25 mouse cellular contexts compared by ENCODE assay signal in genomic region chr10:130037096-130037495, GRCm38 (mm10). TPM values are rescaled to one million over a fixed set of nuclear protein-coding genes. Genes with fewer than 3 reads are reported as not detected.
DNase-seq lines count a peak whose midpoint lies in the region; ATAC-seq and TF ChIP-seq lines count a peak whose summit lies in the region.
"Had no signal": no experiment of that assay in that cellular context is flagged by ENCODE, and none has a peak within 500 bp of the region (broad histone marks: within the 10 kb centered on the region; RNA-seq: fewer than 3 reads in every experiment).

No protein-coding gene starts in this region.

- ATAC-seq in liver, postnatal 0 days = no peak
- ATAC-seq: activated CD4-positive, CD25-positive, alpha-beta regulatory T cell, adult 4 months; CD4-positive, CD25-positive, alpha-beta regulatory T cell, adult 4 months; forebrain, embryonic 13.5 days; forebrain, embryonic 15.5 days; forebrain, postnatal 0 days; Patski had no signal

- H3K4me3 ChIP-seq in liver, postnatal 0 days (ENCODE audit: low read depth, low read length) = no peak overlapping the region
- H3K4me3 ChIP-seq: embryonic facial prominence, embryonic 10.5 days; embryonic facial prominence, embryonic 12.5 days; forebrain, embryonic 13.5 days; forebrain, embryonic 15.5 days had no signal

- H3K4me2 ChIP-seq in liver, postnatal 0 days (ENCODE audit: low read depth, low read length) = no peak overlapping the region
- H3K4me2 ChIP-seq: embryonic facial prominence, embryonic 12.5 days; forebrain, embryonic 13.5 days; forebrain, embryonic 15.5 days had no signal

- no peak for TF ChIP-seq CTCF in liver, postnatal 0 days (IDR thresholded peaks at IDR 0.05; ENCODE audit: low read depth)

- no peak overlapping the region for H3K9ac ChIP-seq in liver, postnatal 0 days (replicated peaks)
- H3K9ac ChIP-seq: embryonic facial prominence, embryonic 12.5 days; forebrain, embryonic 13.5 days; forebrain, embryonic 15.5 days; forebrain, postnatal 0 days had no signal

- H3K9me3 ChIP-seq in liver, postnatal 0 days (ENCODE audit: low read length) = no peaks in the 10 kb centered on the region
- H3K9me3 ChIP-seq: embryonic facial prominence, embryonic 10.5 days; embryonic facial prominence, embryonic 12.5 days; forebrain, embryonic 13.5 days; forebrain, embryonic 15.5 days had no signal

- 61% methylated on average over 6 of the region's 6 CpGs for WGBS in liver, postnatal 0 days (ENCODE audit: insufficient replicate concordance)

- DNase-seq in ES-CJ7 (ENCODE audit: low read depth, low spot score) (peak; percentile 79), R1 (ENCODE audit: low read depth, low spot score) (peak; percentile 84)
- DNase-seq in liver, postnatal 0 days = no peak
- no peak for DNase-seq in layer of hippocampus, adult 9-10 months (ENCODE audit: low spot score)
- DNase-seq in Muller cell, postnatal 12 days (ENCODE audit: inconsistent ontology term) = no peak
- DNase-seq: adrenal gland, adult 8-10 months; adrenal gland, postnatal 14 days; adrenal gland, postnatal 36 days; cerebellum, adult 11-12 months; cerebellum, adult 2 months; cerebellum, adult 9-10 months; cerebellum, postnatal 10 days; cerebellum, postnatal 25 days; forebrain, postnatal 0 days had no signal

- H3K4me1 ChIP-seq in liver, postnatal 0 days (ENCODE audit: insufficient read depth) = no peaks in the 10 kb centered on the region
- H3K4me1 ChIP-seq: embryonic facial prominence, embryonic 10.5 days; embryonic facial prominence, embryonic 12.5 days; forebrain, embryonic 13.5 days; forebrain, embryonic 15.5 days had no signal

- TF ChIP-seq EP300 in liver, postnatal 0 days (IDR thresholded peaks at IDR 0.05; ENCODE audit: low read depth) = no peak

- no peaks in the 10 kb centered on the region for H3K36me3 ChIP-seq in liver, postnatal 0 days (replicated peaks; ENCODE audit: insufficient read depth, low read length)
- H3K36me3 ChIP-seq: embryonic facial prominence, embryonic 10.5 days; embryonic facial prominence, embryonic 12.5 days; forebrain, embryonic 15.5 days had no signal

- no peak overlapping the region for H3K27ac ChIP-seq in liver, postnatal 0 days (ENCODE audit: low read depth)
- H3K27ac ChIP-seq: embryonic facial prominence, embryonic 10.5 days; embryonic facial prominence, embryonic 12.5 days; forebrain, embryonic 13.5 days; forebrain, embryonic 15.5 days had no signal

- H3K27me3 ChIP-seq in liver, postnatal 0 days (ENCODE audit: insufficient read depth, low read length) = no peaks in the 10 kb centered on the region
- H3K27me3 ChIP-seq: CH12.LX; embryonic facial prominence, embryonic 12.5 days; forebrain, embryonic 13.5 days; forebrain, embryonic 15.5 days; Patski had no signal

RNA-seq across cellular contexts. Expression of gene Olfr821, which starts 6.9 kb away (rescaled TPM):
- not detected in 2 replicates for polyA plus RNA-seq in liver, postnatal 0 days (2015; fragmentation: Nextera tagmentation; extraction: Ambion mirVana)
- polyA plus RNA-seq: activated CD4-positive, CD25-positive, alpha-beta regulatory T cell, adult 4 months; CD4-positive, CD25-positive, alpha-beta regulatory T cell, adult 4 months; cerebellum, adult 2 months; cortical plate, adult 2 months; embryonic facial prominence, embryonic 10.5 days; embryonic facial prominence, embryonic 12.5 days; embryonic facial prominence, embryonic 14.5 days; forebrain, embryonic 11.5 days; forebrain, embryonic 13.5 days; forebrain, embryonic 15.5 days; forebrain, postnatal 0 days; Patski had no signal

RNA-seq across cellular contexts. Expression of gene Olfr820, which starts 24.7 kb away (rescaled TPM):
- not detected in 2 replicates for polyA plus RNA-seq in liver, postnatal 0 days (2015; fragmentation: Nextera tagmentation; extraction: Ambion mirVana)
- polyA plus RNA-seq: activated CD4-positive, CD25-positive, alpha-beta regulatory T cell, adult 4 months; CD4-positive, CD25-positive, alpha-beta regulatory T cell, adult 4 months; cerebellum, adult 2 months; cortical plate, adult 2 months; embryonic facial prominence, embryonic 10.5 days; embryonic facial prominence, embryonic 12.5 days; forebrain, embryonic 11.5 days; forebrain, embryonic 13.5 days; forebrain, embryonic 15.5 days; forebrain, postnatal 0 days; Patski had no signal

RNA-seq across cellular contexts. Expression of gene Olfr822, which starts 33.9 kb away (rescaled TPM):
- not detected in 2 replicates for polyA plus RNA-seq in liver, postnatal 0 days (2015; fragmentation: Nextera tagmentation; extraction: Ambion mirVana)
- polyA plus RNA-seq: cerebellum, adult 2 months; cortical plate, adult 2 months; embryonic facial prominence, embryonic 10.5 days; embryonic facial prominence, embryonic 12.5 days; embryonic facial prominence, embryonic 14.5 days; forebrain, embryonic 11.5 days; forebrain, embryonic 13.5 days; forebrain, embryonic 15.5 days; forebrain, postnatal 0 days had no signal

RNA-seq across cellular contexts. Expression of gene Gm10310, which starts 52.2 kb away (rescaled TPM):
- not detected in 2 replicates for polyA plus RNA-seq in liver, postnatal 0 days (2015; fragmentation: Nextera tagmentation; extraction: Ambion mirVana)
- polyA plus RNA-seq: activated CD4-positive, CD25-positive, alpha-beta regulatory T cell, adult 4 months; cerebellum, adult 2 months; cortical plate, adult 2 months; embryonic facial prominence, embryonic 10.5 days; embryonic facial prominence, embryonic 12.5 days; embryonic facial prominence, embryonic 14.5 days; forebrain, embryonic 11.5 days; forebrain, embryonic 13.5 days; forebrain, embryonic 15.5 days; forebrain, postnatal 0 days; Patski had no signal

Comparison
In these comparisons a context has a peak if more than half of its experiments do, and no peak if none do; other contexts are left out.
1. DNase-seq: peak in ES-CJ7 (single experiment) and R1 (single experiment); none in liver, postnatal 0 days (single experiment), layer of hippocampus, adult 9-10 months (single experiment) and Muller cell, postnatal 12 days (single experiment).